Mouse (Mus musculus) ES-E14 (cell line): Measurements from ENCODE around the gene Inpp5k. TPM values are rescaled to one million over a fixed set of nuclear protein-coding genes. Genes with fewer than 3 reads are reported as not detected.
A peak's percentile ranks its signal among the peaks of the same experiment; 100 is the strongest.

Source experiments
- DNase-seq: peaks from one replicate; pipeline ENCODE4 v3.0.0-alpha.2; 2013; ENCODE audit warnings: low read depth, low spot score
- H3K27ac ChIP-seq: 2 replicates; pipeline ENCODE4 v1.5.1; 2012; ENCODE audit warnings: low read depth, mild to moderate bottlenecking, low read length, moderate library complexity, mixed read lengths; ENCODE audit not compliant: poor library complexity, insufficient read depth, severe bottlenecking
- H3K36me3 ChIP-seq: 2 replicates; pipeline ENCODE4 v1.6.1; 2012; ENCODE audit warnings: mild to moderate bottlenecking, low read length, moderate library complexity, mixed read lengths; ENCODE audit not compliant: control insufficient read depth, poor library complexity, insufficient read depth, severe bottlenecking
- H3K4me1 ChIP-seq, 2 experiments: fragments of 150-350 bp in 1 of 2; sonication (generic) in 1 of 2; 2 replicates each; pipeline ENCODE4 v1.6.1; 2012; ENCODE audit warnings: low read length in 2 of 2, mild to moderate bottlenecking in 1 of 2, mixed read lengths in 1 of 2; ENCODE audit not compliant: control insufficient read depth in 2 of 2, insufficient read depth in 2 of 2, poor library complexity in 1 of 2
- H3K4me3 ChIP-seq, 2 experiments: fragments of 150-350 bp in 1 of 2; sonication (generic) in 1 of 2; 2 replicates each; pipeline ENCODE4 v1.5.1; 2012; ENCODE audit warnings: low read length in 2 of 2, low read depth in 1 of 2, mild to moderate bottlenecking in 1 of 2, mixed read lengths in 1 of 2; ENCODE audit not compliant: insufficient read depth in 1 of 2, poor library complexity in 1 of 2, severe bottlenecking in 1 of 2
- H3K9ac ChIP-seq: 2 replicates; pipeline ENCODE4 v1.6.1; 2012; ENCODE audit warnings: low read depth, mild to moderate bottlenecking, low read length, mixed read lengths; ENCODE audit not compliant: poor library complexity, insufficient read depth, severe bottlenecking
- H3K9me3 ChIP-seq: fragments of 150-350 bp; sonication (generic); 2 replicates; pipeline ENCODE4 v1.6.1; 2012; ENCODE audit warnings: low read depth, mild to moderate bottlenecking, low read length; ENCODE audit not compliant: control insufficient read depth, insufficient read depth
- CHD2 ChIP-seq: IDR thresholded peaks from 2 replicates; pipeline ENCODE4 v1.6.1; 2014; ENCODE audit warnings: mild to moderate bottlenecking, low read depth, low read length, inconsistent platforms
- HCFC1 ChIP-seq: IDR thresholded peaks from 2 replicates; pipeline ENCODE4 v1.6.1; 2012; ENCODE audit warnings: low read length, inconsistent platforms, borderline replicate concordance; ENCODE audit not compliant: insufficient read depth
- MAFK ChIP-seq: IDR thresholded peaks from 2 replicates; pipeline ENCODE4 v1.6.1; 2014; ENCODE audit warnings: mild to moderate bottlenecking, low read depth, low read length, inconsistent platforms; ENCODE audit not compliant: insufficient read depth
- ZC3H11A ChIP-seq: IDR thresholded peaks from 2 replicates; pipeline ENCODE4 v1.6.1; 2012; ENCODE audit warnings: low read depth, mild to moderate bottlenecking, inconsistent platforms, low read length, borderline replicate concordance
- ZNF384 ChIP-seq: IDR thresholded peaks from 2 replicates; pipeline ENCODE4 v1.6.1; 2012; ENCODE audit warnings: low read depth, low read length, inconsistent platforms
- in situ Hi-C, 2 experiments: fragments of 600-800 bp; cut with MboI; formaldehyde crosslinking; loops; one replicate each; pipeline ENCODE4 v1.15.1; 2025; ENCODE audit warnings: low sequenced_read_pairs in 2 of 2, inconsistent platforms in 1 of 2; ENCODE audit not compliant: unreplicated experiment in 2 of 2
- total RNA-seq: library from RNA; depleted of rRNA; stranded (reverse); fragments of 300-350 nt; gene quantifications from 2 replicates; pipeline ENCODE4 v1.2.3, GENCODE M21; 2012

Inpp5k gene
- total RNA-seq, 1 experiment: 12.2 TPM

- H3K36me3 ChIP-seq: peaks cover 9% of the 10 kb centered on the region; the same call in 1 of the 2 replicates
- in situ Hi-C loops: no loop called here
- peaks cover 8 to 25% of the 10 kb centered on the region in 2 experiments; a peak in 3 of 4 replicates for H3K4me1 ChIP-seq
- H3K9me3 ChIP-seq: no peaks in the 10 kb centered on the region
- H3K4me3 ChIP-seq: peak overlapping the region; percentile 68 to 90; a peak in 3 of 4 replicates
- peak overlapping the region; percentile 71 for H3K9ac ChIP-seq
- no peak for DNase-seq
- TF ChIP-seq ZC3H11A: no peak
- TF ChIP-seq CHD2: no peak
- TF ChIP-seq HCFC1: no peak
- TF ChIP-seq MAFK: no peak
- TF ChIP-seq ZNF384: peak; percentile 74; the same call in 1 of the 2 replicates
- peak overlapping the region; percentile 5 for H3K27ac ChIP-seq
These were observed 22.3 kb downstream of the Inpp5k start for GRCm38 (mm10) chr11:75652942-75653684.

- peaks cover 8 to 25% of the 10 kb centered on the region in 2 experiments; a peak in 3 of 4 replicates for H3K4me1 ChIP-seq
- peaks cover 17% of the 10 kb centered on the region for H3K36me3 ChIP-seq
- DNase-seq: peak; percentile 87
- in situ Hi-C loops: no loop called here
- peak overlapping the region; percentile 22 for H3K27ac ChIP-seq
- H3K9ac ChIP-seq: peak overlapping the region; percentile 71
- no peaks in the 10 kb centered on the region for H3K9me3 ChIP-seq
- TF ChIP-seq HCFC1 (no peak), ZC3H11A (no peak), CHD2 (no peak), ZNF384 (no peak), MAFK (no peak)
- peak overlapping the region; percentile 68 to 85 for H3K4me3 ChIP-seq
These were observed 23.1 kb downstream of the Inpp5k start for GRCm38 (mm10) chr11:75653781-75654470.

GRCm38 (mm10) chr11:75654471-75655390 lies 23.9 kb downstream of the Inpp5k start:
- no peak for DNase-seq
- in situ Hi-C loops: no loop called here
- TF ChIP-seq HCFC1 (no peak), ZNF384 (no peak), ZC3H11A (no peak)
- H3K27ac ChIP-seq: peak overlapping the region; percentile 22; the same call in 1 of the 2 replicates
- peaks cover 8 to 25% of the 10 kb centered on the region in 2 experiments; a peak in 3 of 4 replicates for H3K4me1 ChIP-seq
- H3K36me3 ChIP-seq: peaks cover 23% of the 10 kb centered on the region
- H3K9ac ChIP-seq: peak overlapping the region; percentile 82
- H3K9me3 ChIP-seq: no peaks in the 10 kb centered on the region
- H3K4me3 ChIP-seq: peak overlapping the region; percentile 82 to 85

- no peak for TF ChIP-seq HCFC1
- TF ChIP-seq CHD2: no peak
- no peak for TF ChIP-seq ZNF384
- no peak for TF ChIP-seq ZC3H11A
- no peak for TF ChIP-seq MAFK
- H3K9ac ChIP-seq: peak overlapping the region; percentile 82
- in situ Hi-C loops: no loop called here
- H3K27ac ChIP-seq: peak overlapping the region; percentile 42; the same call in 1 of the 2 replicates
- H3K4me1 ChIP-seq: peaks cover 8 to 23% of the 10 kb centered on the region in 2 experiments; a peak in 3 of 4 replicates
- H3K4me3 ChIP-seq: peak overlapping the region; percentile 82 to 85
- no peaks in the 10 kb centered on the region for H3K9me3 ChIP-seq
- no peak for DNase-seq
- peaks cover 33% of the 10 kb centered on the region for H3K36me3 ChIP-seq
These were observed 25.1 kb downstream of the Inpp5k start for GRCm38 (mm10) chr11:75655621-75656545.
